Mouse (Mus musculus) ZHBTc4 (cell line): ENCODE measurements around the gene Zc3h10.
"Not testable (repeated sequence)": the region's sequence is repeated elsewhere in the genome, so short reads cannot be mapped to it uniquely, and the experiment has no call there.

ENCODE experiments used
- DNase-seq: peaks from one replicate; pipeline ENCODE4 v3.0.0-alpha.2; 2011; ENCODE audit warnings: low read depth, low spot score

Gene Zc3h10

DNA sequence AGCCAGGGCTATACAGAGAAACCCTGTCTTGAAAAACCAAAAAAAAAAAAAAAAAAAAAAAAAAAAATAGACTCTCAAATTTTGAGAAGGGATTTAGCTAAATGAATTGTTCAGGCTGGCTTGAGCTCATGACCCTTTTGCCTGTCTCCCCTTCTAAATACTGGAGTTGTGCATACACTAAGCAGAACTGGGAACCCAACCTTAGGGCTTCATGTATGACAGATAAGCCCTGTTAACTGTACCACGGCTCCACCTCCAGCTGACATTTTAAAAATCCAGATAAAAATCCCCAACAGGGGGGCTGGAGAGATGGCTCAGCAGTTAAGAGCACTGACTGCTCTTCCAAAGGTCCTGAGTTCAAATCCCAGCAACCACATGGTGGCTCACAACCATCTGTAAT is 8.0 kb upstream of the Zc3h10 start:
- not testable (repeated sequence) for DNase-seq

DNA sequence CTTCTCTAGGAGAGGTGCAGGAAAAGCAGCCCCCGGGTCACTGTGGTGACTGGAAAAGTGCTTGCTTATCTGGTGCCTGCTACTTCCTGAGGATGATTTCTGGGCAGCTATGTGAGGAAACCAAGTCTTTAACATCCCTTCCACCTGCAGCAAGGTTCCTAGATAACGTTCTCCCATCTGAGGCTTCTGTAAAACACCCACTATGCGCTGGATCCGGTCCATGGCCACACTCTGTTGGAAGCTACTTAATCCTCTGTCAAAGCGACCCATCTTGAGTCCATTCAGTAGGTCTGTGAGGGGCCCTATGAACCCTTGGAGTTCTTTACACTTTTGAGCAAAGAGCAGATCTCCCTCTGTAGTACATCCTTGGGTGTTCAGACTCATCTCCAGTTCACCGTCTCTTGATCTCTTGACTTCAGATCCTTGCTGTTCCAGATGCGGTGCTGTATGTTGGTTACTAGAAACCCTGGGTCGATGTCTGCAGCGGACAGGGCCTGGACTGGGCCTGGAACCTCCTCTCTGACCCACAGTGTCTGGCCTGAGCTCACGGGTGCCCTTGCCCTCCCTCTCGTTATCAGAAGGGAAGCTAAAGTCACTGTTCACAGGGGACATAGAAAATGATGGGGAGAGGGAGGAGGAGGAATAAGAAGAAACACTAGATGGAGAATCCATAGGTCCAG is 2.7 kb upstream of the Zc3h10 start:
- DNase-seq, result not testable (repeated sequence)

- not testable (repeated sequence) for DNase-seq
These were observed 2.1 kb upstream of the Zc3h10 start for GRCm38 (mm10) chr10:128549682-128550057.

GRCm38 (mm10) chr10:128548947-128549681 is 1.5 kb upstream of the Zc3h10 start, which contains the start of gene Rpl41:
Rpl41 (minus strand) TSS chr10:128549305.
- DNase-seq, result peak; percentile 98

GRCm38 (mm10) chr10:128548051-128548791 is 647 bp upstream of the Zc3h10 start:
- DNase-seq, result not testable (repeated sequence)

GRCm38 (mm10) chr10:128546787-128547186 is 787 bp downstream of the Zc3h10 start:
- DNase-seq, result no peak

GRCm38 (mm10) chr10:128546361-128546760 is 1.2 kb downstream of the Zc3h10 start:
- DNase-seq, result peak; percentile 86

GRCm38 (mm10) chr10:128545570-128545898 is 2.0 kb downstream of the Zc3h10 start:
- DNase-seq, result no peak

GRCm38 (mm10) chr10:128544674-128545569 is 2.7 kb downstream of the Zc3h10 start:
- DNase-seq, result no peak

GRCm38 (mm10) chr10:128544151-128544657 is 3.4 kb downstream of the Zc3h10 start:
- DNase-seq, result no peak

DNA sequence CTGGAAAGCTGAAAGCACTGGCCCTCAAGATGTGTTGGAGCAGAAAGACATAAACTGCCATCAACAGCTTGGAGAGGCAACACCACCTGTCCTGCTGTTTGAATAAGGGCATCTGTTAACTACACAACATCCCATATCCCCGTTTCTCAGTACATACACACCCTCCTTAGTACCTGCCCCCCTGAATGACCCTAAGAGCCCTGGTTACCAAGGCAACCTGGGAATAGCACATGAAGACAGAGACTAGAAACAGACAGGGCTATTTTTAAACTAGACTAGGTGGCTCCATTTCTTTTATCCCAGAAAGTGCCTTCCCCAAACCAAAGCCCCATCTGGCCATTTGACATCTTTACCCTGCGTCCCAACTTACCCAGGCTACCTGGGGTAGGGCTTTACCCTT is 4.5 kb downstream of the Zc3h10 start:
- no peak for DNase-seq

DNA sequence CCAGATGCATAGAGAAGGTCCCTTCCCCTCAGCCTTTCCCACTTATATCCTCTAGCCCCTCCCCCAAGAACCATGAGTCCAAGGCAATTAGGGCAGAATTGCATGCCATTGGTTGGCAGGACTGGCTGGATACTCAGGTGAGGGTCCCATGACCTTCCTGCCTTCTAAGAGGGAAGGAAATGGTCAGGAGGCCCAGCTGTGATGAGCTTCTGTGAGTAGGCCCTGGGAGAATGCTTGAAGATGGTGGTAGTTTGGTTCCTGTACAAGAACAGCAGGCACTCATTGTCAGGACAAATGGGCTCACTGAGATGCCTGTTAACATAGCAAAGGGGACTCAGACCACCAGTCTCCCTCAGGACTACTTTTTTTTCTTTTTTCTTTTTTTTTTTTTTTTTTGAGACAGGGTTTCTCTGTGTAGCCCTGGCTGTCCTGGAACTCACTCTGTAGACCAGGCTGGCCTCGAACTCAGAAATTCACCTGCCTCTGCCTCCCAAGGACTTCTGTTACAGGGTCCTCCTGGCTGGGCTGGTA is 9.2 kb downstream of the Zc3h10 start:
- DNase-seq, result peak; percentile 63

DNA sequence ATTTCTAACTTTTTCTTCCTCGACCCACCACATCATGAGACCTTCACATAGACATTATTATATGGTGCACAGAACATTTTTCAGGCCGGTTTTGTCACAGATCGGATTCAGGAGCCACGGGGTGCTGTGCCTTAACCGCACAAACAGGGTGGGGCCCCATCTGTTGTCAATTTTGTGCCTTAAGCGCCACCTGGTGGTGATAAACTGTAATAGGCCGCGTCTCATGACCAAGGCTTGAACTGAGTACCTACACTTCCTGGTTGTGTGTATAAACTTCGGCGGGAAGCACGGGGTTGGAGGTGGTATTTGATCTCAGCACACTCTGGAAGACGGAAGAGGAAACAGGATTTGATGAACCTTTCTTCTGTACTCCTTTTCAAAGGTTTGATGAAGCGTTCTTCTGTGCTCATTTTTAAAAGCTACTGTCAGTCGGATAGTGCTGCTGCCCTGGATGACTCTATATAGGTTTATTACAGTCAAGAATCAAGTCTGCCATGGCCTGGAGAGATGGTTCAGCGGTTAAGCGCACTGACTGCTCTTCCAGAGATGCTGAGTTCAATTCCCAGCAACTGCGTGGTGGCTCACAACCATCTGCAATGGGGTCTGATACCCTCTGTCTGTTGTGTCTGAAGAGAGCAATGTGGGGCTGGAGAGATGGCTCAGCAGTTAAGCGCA is 11.2 kb downstream of the Zc3h10 start:
- DNase-seq, result peak; percentile 96

DNA sequence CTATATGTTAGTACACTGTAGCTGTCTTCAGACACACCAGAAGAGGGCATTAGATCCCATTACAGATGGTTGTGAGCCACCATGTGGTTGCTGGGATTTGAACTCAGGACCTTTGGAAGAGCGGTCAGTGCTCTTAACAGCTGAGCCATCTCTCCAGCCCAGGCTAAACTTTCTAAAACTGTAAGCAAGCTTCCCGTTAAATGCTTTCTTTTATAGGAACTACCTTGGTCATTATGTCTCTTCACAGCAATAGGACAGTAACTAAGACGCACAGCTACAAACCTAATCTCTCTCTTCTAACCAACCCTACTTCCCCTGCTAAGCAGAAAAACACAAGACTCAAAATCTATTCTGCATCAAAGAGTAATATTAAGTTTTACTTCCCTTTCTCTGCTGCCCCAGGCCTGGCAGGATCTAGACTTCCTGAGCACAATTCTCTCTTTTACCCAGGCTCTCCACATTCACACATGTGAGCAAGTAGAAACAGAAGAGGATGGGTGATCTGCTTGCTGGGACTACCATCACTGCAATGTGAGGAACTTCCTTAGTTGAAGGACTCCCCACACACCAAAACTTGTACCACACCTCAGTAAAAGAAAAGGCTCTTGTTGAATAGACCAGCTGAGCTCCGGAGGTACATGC is 11.8 kb downstream of the Zc3h10 start:
- DNase-seq, result no peak

- DNase-seq, result no peak
These were observed 12.4 kb downstream of the Zc3h10 start for GRCm38 (mm10) chr10:128535206-128535605.

DNA sequence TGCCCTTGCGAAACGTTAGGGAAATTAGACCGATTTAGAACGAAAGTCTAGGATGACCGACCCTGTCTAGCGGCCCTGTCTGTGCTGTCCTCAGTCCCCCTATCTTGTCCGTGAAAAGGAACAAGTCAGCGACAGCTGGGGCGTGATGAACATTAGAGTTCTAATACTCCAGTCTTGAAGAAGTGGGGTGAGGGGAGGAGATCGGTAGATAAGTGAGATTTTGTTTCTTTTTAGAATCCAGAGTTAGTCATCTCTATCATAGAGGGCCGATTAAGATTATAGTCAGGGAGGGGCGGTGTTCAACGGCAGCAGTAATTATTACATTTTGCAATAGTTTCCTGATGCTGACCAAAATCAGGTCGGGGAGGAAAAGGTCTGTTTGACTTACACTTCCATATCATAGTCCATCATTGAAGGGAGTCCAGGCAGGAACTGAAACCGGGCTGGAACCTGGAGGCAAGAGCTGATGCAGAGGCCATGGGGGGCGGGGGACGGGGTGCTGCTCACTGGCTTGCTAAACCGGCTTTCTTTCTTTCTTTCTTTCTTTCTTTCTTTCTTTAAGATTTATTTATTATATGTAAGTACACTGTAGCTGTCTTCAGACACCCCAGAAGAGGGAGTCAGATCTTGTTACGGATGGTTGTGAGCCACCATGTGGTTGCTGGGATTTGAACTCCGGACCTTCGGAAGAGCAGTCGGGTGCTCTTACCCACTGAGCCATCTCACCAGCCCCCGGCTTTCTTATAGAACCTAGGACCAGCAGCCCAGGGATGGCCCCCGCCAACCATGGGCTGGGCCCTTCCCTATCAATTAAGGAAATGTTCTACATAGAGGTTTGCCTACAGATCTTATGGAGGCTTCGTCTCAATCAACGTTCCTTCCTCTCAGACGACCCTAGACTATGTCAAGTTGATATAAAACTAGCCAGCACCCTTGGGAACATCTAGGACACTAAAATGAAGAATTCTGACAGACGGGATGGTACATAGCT is 20.9 kb downstream of the Zc3h10 start:
- no peak for DNase-seq

- DNase-seq, result peak; percentile 99
These were observed 21.8 kb downstream of the Zc3h10 start, which contains the start of gene Esyt1 for GRCm38 (mm10) chr10:128525671-128526308. Esyt1 (minus strand) TSS chr10:128525871.
